Mouse (Mus musculus): ENCODE data around the gene Fads2.

Gene Fads2

GRCm38 (mm10) chr19:10014824-10015223 lies 86.7 kb downstream of the Fads2 start:
- DNase-seq (ENCODE audit: low read depth, low spot score) = no peak

GRCm38 (mm10) chr19:10013913-10014312 lies 87.6 kb downstream of the Fads2 start:
- DNase-seq (ENCODE audit: low read depth, low spot score) = no peak

DNA sequence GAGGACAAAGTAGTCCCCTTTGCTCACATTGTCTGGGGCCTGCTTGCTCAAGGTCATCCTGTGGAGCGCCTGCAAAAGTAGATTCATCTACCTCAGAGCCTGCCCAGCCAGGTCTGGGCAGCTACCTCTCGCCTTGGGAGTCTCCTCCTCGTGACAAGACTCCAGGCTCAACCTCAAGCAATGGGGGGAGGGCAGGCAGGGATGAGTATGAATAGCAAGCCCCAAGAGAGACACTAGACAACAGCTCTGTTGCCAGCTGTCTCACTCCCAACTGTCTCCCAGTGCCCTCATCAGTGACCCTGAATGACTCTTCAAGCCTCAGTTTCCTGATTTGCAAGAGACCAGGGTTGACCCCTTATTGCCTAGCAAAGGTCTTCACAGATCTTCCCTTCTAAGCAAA lies 88.2 kb downstream of the Fads2 start:
- DNase-seq (ENCODE audit: low read depth, low spot score) = no peak

GRCm38 (mm10) chr19:10012827-10013278 lies 88.7 kb downstream of the Fads2 start:
- DNase-seq (ENCODE audit: low read depth, low spot score) = no peak
